Mouse (Mus musculus): ENCODE data around the gene Ubn1.

Ubn1 gene

DNA sequence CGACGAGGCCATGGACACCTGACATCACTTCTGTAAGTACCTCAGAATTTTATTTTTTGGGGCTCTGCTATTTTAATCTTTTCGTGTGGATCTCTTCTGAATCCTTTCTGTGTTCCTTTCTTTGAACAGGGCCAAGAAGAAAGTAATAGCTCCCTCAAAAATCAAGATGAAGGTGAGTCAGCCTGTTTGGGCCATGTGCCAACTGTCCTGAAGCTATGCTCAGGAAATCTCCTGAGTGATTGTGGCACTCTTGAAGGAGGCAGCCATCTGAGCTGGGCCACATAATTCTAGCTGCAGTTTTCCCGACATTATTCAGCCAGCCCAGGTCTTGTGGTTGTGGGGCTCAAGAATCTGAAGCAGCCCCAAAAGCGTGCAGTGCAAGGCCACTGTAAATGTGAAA is 24.5 kb downstream of the Ubn1 start:
- no peak for DNase-seq

DNA sequence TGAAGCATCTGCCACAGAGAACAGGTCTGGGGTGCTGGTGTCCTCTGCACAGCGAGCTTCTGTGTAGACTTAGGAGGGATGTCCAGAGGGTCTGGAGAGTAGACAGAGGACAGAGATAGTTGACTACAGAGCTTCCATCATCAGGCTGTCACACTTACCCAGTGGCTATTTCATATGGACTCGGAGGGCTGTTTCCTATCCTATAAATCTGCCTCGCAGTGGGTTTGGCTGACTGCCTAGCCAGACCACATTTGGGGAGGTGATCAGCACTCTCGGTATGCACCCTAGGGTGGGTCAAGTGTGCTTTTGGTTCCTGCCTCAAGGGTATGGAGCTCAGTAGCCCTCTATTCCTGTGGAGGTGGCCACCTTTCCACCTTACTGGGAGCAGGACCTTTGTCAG is 35.3 kb downstream of the Ubn1 start:
- no peak for DNase-seq

DNA sequence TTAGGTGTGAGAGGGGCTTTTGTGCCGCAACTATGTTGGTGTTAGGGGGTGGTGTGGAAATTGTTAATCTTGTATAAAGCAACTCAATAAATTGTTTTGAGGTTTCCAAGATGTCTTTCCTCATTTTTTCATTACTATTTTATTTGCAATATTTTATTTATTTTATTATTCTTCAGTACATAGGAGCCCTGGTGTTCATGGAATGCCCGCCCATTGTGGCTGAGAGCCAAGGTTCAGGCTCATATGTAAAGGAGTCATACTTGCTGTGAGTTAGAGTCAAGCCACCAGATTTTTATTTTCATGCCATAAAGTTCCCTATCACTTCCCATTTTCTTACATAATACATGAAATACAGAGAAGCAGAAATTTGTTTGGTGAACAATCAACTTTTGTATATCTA is 36.3 kb downstream of the Ubn1 start:
- no peak for DNase-seq

DNA sequence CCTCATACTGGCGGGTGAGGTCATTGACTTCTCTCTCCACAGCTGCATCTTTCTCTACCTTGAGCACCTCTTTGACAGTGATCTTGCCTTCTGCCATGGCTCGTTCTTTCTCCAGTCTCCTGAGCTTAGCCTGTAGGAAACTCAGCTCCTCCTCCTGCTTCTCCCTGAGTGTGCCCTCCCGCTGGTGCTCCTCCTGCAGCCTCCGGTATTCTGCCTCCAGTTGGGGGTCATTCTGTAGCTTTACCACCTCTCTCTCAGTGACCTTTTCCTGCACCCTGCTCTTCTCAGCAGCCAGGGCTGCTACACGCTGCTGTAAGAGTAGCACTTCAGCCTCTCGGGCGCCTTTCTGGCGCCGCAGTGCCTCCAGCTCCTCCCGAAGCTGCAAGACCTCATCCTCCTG is 39.2 kb downstream of the Ubn1 start:
- DNase-seq: no peak

DNA sequence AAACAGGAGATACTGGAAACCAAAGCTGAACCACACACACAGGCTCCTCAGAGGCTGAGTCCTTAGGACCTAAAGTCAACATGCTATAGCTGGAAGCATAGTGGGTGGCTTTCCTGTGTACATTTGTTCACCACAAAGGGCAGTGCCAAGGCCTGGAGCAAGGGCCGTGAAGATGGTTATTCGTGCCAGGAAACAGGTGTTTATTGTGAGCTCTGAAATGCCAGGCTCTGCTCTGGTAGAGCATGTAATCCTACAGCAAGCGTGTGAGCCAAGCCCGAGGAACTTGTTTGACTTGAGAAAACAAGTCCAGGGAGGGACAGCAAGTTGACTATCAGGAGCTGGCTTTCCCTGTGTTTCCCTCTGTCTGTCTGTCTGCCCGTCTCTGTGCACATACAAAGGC is 43.4 kb downstream of the Ubn1 start:
- DNase-seq: no peak

DNA sequence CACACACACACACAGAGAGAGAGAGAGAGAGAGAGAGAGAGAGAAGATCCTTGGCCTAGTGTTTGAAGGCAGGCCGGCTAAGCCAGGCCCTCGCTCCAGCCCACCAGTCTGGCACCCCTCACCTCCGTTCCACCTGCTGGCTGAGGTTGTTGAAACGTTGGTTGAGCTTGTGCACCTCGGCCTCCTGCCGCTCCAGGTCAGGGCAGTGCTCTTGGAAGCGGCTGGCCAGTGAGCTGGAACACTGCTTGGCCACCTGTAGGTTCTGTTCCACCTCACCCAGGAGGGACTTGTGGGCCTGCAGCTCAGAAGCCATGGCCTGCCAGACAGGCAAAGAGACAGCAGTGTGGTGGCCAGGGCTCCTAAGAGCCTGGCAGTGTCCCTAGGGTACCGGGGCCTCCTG is 46.6 kb downstream of the Ubn1 start:
- no peak for DNase-seq

DNA sequence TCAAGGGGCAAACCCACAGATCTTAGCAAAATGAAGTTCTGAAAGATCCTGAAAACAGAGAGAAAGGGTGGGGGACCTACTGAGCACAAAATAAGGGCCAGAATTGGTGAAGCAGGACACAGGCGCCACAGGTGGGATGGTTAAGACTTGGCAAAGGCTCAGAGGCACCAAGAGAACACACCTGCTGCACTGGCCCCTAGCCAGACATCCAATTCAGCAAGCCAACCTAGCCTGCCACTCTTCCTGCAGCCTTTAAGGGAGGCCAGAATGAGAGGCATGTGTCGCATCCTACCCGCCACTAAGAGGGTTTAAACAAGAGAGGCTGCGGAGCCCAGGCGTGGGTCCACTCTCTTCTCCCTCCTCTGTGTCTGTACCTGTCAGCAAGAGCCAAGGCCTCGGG is 51.1 kb downstream of the Ubn1 start:
- peak; percentile 88 for DNase-seq

DNA sequence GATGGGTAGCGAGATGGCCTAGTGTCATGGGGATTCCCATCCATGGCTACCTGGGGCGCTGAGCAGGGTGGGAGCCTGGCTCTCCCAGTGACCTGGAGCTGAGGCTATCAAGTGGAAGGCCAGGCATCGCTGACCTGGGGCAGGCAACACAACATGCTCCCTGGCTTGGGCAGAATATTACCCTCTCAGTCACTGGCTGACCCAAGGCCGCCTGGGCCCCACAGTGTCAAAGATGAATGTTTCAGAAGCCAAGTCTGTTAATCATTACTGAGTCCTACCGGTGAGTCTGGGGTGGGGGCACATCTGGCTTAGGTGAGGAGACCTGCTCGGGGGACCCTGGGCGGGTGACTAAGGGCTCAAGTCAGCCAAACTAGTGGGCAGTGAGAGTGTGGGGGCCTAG is 60.0 kb downstream of the Ubn1 start:
- DNase-seq: no peak

DNA sequence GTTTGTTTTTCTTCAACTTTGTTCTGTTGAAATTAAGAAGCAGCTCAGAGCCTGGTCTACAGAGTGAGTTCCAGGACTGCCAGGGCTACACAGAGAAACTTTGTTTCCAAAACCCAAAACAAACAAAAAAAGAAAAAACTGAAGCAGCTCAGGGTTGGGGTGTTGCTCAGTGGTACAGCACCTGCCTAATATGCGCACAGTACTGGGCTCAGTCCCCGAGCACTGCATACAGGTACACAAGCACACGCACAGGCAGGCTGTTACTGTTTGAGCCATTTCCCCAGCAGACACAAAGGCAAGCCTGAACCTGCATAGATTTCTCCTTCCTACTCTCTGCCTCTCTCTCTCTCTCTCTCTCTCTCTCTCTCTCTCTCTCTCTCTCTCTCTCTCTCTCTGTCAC is 61.2 kb downstream of the Ubn1 start:
- DNase-seq: no peak

DNA sequence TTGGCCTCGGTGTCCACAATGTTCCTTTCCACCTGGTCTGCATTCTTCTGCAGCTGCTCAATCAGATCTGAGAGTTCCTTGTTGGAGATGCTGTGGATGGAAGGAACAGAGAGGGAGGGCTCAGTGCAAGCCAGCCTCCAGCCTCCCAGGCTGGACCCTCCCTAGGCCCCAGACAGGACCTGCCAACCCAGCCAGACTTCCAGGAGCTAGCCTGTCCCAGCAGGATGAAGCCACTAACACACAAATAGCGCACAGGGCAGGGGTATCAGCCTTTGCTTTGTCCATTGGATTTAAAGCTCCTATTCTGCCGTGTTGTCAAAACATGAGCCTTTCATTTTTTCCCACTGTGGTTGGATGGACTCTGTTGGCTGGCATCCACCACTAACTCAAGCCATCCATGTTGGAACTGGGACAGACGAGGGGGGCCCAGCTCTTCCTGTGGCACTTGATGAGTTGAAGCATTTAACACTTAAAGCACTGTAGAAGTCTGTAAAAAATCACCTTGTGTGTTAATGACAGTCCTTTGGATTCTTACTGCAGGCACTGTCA is 63.2 kb downstream of the Ubn1 start:
- DNase-seq: no peak

DNA sequence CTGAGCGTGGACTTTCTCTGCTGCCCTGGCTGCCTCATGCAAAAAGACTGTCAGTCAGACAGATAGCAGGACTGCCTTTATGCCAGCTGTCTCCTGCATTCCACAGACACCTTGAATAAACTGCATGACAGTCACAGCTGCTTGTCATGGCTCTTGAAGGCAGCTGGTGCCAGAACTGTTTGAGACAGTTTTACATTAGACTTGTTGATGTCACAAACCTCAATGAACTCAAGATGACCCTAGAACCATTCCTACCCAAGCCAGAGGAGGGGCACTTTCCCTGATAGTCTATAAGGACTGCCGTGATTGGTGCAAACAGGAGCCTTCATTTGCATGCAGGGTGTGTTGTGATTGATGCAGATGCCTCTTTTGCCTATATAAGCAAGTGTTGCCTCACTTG is 63.7 kb downstream of the Ubn1 start:
- no peak for DNase-seq

DNA sequence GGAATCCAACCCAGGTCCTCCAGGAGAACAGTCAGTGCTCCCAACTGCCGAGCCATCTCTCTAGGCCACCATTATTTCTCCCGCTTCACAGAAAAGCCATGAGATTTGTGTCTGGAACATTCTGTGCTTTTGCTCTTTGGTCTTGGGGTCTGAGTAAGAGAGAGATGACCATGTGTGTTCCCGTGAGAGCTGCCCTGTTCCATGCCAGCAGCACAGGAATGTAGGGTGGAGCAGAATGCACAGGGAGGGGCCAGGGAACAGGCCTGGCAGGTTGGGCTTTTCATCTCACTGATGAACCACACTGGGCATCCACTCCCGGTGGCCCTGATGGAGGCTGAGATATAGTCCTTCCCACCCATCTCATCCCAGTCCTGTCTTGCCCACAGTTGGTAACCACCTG is 69.5 kb downstream of the Ubn1 start:
- DNase-seq: no peak

DNA sequence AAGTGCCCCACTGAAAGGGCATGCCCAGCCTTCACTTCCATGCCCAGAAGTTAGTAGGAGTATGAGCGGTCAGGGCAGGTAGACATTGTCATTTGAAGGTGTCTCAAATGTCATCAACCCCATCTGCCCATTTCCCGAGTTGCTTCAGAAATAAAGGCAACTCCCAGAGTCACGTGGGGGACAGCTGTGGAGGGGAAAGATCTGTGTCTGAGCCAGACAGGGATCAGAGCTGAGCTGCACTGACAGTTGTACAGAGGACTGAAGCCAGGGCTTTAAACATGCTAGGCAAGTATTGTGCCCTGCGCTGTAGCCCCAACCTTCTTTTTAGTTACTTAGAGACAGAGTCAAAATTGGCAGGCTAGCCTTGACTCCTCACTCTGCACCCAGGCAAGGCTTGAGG is 70.0 kb downstream of the Ubn1 start:
- no peak for DNase-seq

DNA sequence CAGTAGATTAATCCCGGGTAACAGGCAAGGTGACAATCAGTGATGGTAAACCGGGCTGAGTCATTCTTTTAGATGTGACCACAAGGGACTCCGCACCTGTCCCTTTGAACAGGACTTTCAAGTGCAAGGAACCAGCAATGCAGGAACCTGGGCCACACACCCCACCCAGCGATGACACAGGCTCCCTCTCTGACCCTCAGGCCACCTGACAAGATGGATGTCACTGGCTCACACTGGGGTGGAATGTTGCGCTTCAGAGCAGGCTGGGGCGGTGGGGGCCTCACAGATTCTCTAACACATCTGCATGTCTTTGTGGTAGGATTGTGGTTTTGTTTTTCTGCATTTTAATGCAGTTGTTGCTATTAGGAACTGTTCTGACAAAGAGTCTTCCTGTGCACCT is 73.6 kb downstream of the Ubn1 start:
- DNase-seq: no peak

DNA sequence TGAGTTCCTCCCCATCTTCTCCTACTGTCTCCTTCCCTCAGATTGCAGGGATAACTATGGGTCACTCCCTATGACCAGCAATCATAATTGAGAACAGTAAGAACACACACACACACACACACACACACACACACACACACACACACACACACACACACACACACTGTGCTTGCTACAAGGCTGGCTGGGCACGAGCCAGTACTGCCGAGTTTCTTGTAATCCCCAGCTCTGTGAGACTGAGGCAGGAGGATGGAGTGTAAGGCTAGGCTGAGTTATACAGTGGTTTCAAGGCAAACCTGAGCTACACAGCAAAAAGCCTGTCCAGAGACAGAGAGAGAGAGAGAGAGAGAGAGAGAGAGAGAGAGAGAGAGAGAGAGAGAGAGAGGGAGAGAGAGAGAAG is 80.3 kb downstream of the Ubn1 start:
- no peak for DNase-seq

DNA sequence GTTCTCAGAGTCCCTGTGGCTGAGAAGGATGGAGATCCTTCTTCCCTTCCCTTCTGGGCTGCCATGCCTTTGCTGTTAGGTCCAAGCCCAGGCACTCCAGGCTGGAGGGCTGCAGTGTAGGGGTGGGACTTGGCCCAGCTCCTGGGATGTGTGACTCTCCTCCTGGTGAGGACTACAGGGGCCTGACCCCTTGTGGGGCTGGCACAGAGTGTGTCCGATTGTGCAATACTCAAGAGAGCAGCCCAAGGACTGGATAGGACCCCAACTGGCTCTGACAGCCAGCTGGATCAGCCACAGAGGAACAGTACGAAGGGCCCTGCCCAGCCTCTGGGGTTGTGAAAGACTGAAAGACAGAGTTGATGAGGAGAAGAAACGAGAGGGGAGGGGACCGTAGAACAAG is 80.9 kb downstream of the Ubn1 start:
- DNase-seq: no peak

DNA sequence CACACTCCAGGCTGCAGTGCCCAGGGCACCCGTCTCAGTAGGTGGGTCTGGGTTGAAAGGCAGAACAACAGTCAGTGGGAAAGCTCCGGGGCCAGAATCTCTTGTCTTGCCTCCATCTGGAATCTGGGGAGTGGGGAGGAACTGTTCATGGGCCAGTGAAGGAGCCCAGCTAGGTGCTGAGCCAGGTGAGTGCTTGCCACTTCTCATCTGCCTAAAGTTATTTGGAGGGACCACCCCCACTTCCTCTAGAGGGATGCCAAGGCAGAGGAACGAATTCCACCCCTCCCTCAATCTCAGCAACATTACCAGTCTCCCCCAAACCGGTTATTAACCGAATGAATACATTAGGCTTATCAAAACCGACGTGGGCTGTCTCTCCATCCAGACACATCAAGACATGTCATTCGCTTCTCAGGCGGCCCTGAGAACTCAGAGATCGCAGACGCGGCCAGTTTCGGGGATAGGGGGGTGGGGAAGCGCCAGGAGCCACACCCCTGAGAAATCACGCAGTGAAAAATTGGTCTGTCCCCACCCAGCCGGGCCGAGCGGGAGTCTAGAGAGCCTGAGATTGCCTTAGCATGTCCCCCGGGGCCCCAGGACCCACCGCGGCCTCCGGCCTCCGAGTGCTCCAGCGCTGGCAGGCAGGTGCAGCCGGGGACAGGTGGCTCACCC is 81.5 kb downstream of the Ubn1 start:
- DNase-seq: no peak

DNA sequence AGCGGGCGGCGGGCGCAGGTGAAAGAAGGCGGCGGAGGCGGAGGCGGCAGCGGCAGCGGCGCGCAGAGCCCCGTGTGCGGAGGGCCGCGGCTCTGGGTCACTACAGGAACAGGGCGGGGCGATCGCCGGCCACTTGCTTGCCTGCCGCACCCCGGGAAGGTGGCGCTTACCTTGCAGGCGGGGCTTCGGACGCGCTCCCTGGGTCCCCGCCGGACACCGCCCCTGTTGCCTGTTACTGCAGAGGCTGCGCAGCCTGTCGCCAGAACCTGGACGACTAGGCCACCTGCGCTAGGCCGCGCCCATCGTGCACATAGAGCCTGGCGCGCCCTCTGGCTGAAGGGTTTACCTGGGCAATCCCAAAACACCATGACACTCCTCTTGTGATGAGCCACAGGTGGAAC is 82.5 kb downstream of the Ubn1 start, which contains the start of gene Ppl:
Gene Ppl (minus strand): TSS at position 21 of the 401 bp plus-strand sequence.
- peak; percentile 69 for DNase-seq

DNA sequence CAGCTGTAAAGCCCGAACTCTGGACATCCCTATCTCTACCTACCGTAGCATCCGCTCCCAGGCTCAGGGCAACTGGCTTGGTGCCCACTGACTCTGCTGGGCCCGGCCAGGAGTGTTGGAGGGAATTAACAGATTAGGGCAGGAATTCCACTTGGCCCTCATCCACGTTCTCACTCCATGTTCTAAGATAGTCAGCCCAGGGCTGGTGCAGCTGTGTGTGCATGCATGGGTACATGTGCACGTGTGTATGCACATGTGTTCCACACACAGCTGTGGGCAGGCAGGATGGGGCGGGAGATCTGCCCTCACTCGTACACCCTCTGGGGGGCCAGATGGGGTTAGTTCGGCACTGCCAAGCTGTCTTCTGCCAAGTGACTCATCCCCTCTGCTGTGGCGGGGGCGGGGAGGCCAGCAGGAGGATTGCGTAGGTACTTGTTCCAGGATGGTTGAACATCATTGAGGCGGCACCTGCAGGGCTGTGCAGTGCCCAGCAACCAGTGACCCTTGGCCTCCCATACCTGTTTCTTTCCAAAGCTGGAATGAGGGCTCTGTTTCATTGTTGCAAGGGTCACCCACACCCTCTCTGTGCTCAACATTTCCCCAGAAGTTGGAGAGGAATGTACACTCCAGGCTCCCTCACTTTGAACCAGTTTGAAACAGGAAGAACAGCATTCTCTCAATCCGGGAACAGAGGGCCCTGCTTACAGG is 84.9 kb downstream of the Ubn1 start:
- DNase-seq: peak; percentile 64

DNA sequence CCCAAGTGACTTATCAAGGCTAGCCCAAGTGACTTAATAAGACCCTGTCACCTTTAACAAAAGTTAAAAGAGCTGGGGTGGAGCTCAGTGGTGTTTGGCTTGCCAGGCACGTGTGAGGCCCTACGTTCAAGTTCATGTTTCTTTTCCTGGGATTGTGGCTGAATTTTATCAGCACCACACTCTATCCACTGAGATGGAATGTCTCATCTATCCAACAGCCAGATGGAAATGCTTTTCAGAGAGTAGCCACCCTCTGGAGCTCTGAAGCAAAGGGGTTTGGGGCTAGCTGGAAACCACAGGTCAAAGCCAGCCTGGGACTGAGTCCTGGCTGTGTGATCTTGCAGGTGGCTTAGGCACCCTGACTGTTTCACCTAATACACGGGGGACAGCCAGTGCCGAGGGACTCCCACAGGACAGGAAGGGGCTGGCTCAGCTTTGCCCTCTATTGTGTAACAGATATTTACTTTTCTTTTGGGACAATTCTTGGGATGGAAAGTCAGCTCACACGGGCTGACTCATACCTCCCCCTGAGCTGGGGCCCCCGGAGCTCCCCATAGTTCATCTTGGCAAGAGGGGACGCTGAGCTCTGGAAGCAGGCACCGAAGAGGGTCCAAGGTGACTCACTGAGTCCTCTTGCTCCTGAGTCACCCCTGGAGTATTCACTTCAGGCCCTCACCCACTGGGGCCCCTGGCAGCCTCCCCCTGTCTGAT is 85.8 kb downstream of the Ubn1 start:
- DNase-seq: no peak

All from cerebellum, adult 9-11 months (tissue).